Mouse (Mus musculus) small intestine, adult 2 months (tissue): ENCODE data around the gene Ssr1.

Experiments used
- CTCF ChIP-seq: fragments of 200-500 bp; IDR thresholded peaks from 2 replicates; pipeline ENCODE4 v1.5.1; 2012; ENCODE audit warnings: low read depth, mild to moderate bottlenecking, control low read depth, inconsistent platforms, low read length, moderate library complexity, mixed read lengths; ENCODE audit not compliant: insufficient replicate concordance, insufficient read length; ENCODE audit errors: extremely low read depth
- POLR2A ChIP-seq: fragments of 200-500 bp; IDR thresholded peaks from 2 replicates; pipeline ENCODE4 v1.6.1; 2012; ENCODE audit warnings: low read depth, mild to moderate bottlenecking, control low read depth, inconsistent platforms, low read length, moderate library complexity

GRCm38 (mm10) chr13:37959239-37959907 is 34.6 kb downstream of the Ssr1 start:
- TF ChIP-seq CTCF (no peak), POLR2A (no peak)
